Mouse (Mus musculus) liver, adult (tissue): ENCODE results near the gene Zbtb8b.

Experiments used
- GATA4 ChIP-seq: IDR thresholded peaks from 2 replicates; pipeline ENCODE4 v1.6.1; 2014; ENCODE audit warnings: mild to moderate bottlenecking, low read length; ENCODE audit not compliant: insufficient replicate concordance

Gene Zbtb8b

DNA sequence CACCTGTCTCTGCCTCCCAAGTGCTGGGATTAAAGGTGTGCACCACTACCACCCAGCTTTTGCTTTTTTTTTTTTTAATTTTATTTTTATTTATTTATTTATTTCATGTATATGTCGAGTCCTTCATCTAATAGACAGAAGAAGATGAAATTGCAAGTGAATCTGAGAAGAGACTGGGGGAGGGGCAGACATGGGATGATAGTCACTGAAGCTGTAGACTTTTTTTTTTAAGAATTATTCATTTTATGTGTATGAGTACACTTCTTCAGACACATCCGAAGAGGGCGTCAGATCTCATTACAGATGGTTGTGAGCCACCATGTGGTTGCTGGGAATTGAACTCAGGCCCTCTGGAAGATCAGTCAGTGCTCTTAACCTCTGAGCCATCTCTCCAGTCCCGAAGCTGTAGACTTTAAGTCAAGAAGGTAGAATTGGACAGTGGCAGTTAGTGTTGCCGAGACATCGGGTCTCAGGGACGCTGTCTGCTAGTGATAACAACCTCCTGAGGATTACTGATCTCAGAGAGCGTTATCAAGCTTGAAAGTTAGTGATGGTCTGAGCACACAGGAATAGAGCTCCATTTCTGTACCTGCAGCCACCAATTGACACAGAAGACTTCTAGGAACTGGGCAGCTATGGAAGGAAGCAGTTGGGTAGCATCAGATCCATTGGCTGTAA lies 54.2 kb downstream of the Zbtb8b start:
- no peak for TF ChIP-seq GATA4

- TF ChIP-seq GATA4, result no peak
Measured at GRCm38 (mm10) chr4:129385685-129386084, 55.0 kb downstream of the Zbtb8b start.

GRCm38 (mm10) chr4:129384440-129384839 lies 56.2 kb downstream of the Zbtb8b start:
- peak; percentile 55; the same call in 1 of the 2 replicates for TF ChIP-seq GATA4

- no peak for TF ChIP-seq GATA4
Measured at GRCm38 (mm10) chr4:129383586-129383985, 57.1 kb downstream of the Zbtb8b start.

DNA sequence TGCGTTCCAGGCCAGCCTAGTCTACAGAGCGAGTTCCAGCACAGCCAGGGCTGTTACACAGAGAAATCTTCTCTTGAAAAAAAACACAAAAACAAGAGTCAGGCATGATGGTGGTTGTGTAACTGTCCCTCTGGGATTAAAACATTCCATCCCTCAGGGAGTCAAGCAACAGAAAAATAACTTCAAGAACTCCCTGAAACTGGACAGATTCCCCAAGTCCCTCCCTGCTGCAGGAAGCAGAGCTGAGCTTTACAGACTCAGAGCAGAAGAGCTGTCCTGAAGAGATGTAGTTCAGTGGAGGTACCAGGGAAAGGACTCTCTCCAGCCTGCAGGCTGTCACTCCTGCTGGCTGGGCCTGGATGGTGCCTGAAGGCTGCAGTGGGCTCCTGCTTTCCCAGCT lies 58.2 kb downstream of the Zbtb8b start:
- TF ChIP-seq GATA4, result no peak

DNA sequence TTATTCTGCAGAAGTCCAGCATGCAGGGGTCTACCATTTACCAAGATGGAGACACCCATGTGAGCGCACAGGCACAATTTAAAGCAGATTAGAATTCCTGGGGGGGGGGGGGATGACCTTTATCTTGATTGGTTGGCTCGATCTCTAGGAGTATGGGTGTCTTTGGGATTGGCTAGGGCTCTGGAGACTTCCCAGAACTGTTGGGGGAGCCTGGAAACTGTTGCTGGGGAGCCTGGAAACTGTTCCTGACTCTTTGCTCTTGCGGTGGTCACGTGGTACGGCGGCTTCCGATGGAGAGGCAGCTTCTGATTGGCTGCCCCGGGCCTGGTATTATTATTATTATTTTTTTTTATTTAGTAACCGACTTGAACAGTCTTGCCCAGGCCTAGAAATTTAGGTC lies 58.6 kb downstream of the Zbtb8b start:
- TF ChIP-seq GATA4, result no peak

GRCm38 (mm10) chr4:129381148-129381547 lies 59.5 kb downstream of the Zbtb8b start:
- TF ChIP-seq GATA4, result no peak

- 0 out of 2 replicates have a peak, but pooled peaks have one; percentile 14 for TF ChIP-seq GATA4
Measured at GRCm38 (mm10) chr4:129379805-129380204, 60.8 kb downstream of the Zbtb8b start.

- TF ChIP-seq GATA4, result no peak
Measured at GRCm38 (mm10) chr4:129377601-129378390, 62.9 kb downstream of the Zbtb8b start, which contains the start of gene Zbtb8a. Gene Zbtb8a (minus strand): TSS chr4:129378116.

- TF ChIP-seq GATA4, result no peak
Measured at GRCm38 (mm10) chr4:129376961-129377545, 63.6 kb downstream of the Zbtb8b start.

- TF ChIP-seq GATA4, result no peak
Measured at GRCm38 (mm10) chr4:129375821-129376220, 64.8 kb downstream of the Zbtb8b start.
